Mouse (Mus musculus) urinary bladder, adult 2 months (tissue): ENCODE measurements around the gene Oat. TPM values are rescaled to one million over a fixed set of nuclear protein-coding genes. Genes with fewer than 3 reads are reported as not detected.

Source experiments
- DNase-seq: peaks from one replicate; pipeline ENCODE4 v3.0.0; 2022; ENCODE audit warnings: low spot score
- polyA plus RNA-seq: library from polyadenylated mRNA; depleted of rRNA; stranded (reverse); fragments of >200 nt; gene quantifications from 2 replicates; pipeline ENCODE4 v1.2.3, GENCODE M21; 2012; rRNA removed

Gene Oat
- 192 and 193 TPM in 2 replicates for polyA plus RNA-seq

DNA sequence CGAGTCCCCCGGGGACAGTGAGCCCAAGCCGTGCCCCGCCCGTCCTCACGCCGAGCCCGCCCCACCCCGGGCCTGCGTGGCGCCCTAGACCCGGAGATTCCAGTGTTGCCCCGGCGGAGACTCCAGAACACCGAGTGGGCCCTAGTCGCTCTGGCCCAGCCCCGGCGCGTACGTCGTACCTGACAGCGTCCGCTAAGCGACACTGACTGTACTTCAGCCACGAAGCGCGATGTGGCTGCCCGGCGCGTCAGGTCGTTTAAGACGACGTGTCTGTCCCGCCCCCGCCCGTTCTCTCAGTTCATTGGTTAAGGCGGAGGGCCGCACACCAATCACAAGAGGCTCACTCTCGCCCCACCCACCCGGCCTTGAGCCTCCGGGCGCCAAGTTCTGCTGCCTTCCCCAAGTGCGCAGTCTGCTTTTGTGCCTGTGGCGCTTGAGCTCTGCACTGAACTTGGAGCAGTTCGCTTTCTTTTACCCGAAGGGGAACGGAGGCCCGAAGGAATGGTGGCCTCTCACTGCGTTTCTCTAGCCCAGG, at the start of gene Oat:
Oat (minus strand) TSS at position 283 of the 535 bp plus-strand sequence.
- peak; percentile 85 for DNase-seq

DNA sequence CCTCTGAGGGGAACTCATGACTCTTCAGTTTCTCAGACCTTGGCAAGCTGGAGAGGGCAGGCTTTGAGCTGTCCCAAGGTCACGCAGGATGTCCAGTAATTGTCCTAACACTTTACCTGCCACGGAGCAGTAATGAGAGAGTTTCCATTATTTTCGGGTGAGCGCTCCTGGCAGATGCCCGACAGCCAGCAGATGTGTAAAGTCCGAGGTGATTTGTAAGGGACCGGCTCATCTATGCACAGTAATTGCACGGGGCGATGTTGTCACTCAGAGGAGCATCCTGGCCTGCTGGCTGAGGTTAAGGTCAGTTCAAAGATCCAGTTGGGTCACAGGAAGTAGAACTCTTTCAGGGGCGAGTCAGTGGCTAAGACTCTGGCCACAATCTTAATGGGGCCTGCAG, 48.0 kb upstream of the Oat start:
- no peak for DNase-seq

- DNase-seq = no peak
Measured at GRCm38 (mm10) chr7:132619975-132620918, 44.0 kb upstream of the Oat start.

GRCm38 (mm10) chr7:132619549-132619948, 43.4 kb upstream of the Oat start:
- DNase-seq = no peak

DNA sequence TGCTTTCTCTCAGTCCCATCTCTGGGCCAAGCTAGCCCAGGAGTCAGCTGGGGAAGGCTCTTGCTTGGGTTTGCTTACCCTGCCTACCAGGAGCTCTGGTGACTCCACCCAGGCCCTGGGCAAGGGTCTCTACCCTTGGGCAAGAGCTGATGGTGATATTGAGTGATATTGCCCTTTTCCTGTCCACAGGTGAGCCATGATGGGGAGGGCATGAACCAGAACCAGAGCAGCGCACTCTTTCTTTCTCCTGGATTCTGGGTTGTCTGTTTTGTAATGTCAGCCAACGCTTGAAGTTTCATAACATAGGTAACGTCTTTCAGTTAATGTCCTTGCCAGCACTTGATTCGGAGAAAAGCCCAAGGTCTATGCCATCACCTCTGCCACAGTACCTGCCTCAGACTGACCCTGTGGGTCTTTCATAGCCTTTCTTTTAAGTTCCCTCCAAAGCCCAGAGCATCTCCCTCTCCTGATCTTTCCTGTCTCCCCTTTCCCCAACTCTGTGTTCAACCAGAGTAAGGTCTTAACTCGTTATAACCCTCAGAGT, 40.9 kb upstream of the Oat start:
- no peak for DNase-seq

DNA sequence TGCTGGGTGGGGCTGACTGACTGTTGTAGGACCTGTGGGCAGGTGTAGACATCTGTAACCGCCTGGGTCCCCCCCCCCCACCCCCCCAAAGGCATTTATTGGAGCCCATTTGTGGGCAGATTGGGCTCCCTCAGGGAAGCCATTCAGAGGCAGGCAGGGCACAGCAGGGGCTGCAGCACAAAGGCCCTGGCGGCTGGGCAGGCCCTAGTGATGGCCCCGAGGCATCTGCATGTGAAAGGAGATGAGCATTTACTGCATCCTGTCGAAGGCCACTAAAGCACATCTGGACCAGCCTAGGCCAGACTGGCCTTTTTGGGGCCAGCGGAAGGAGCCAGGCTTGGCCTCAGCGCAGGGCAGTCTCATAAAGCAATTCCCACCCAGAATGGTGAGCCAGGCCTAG, 40.2 kb upstream of the Oat start:
- no peak for DNase-seq

DNA sequence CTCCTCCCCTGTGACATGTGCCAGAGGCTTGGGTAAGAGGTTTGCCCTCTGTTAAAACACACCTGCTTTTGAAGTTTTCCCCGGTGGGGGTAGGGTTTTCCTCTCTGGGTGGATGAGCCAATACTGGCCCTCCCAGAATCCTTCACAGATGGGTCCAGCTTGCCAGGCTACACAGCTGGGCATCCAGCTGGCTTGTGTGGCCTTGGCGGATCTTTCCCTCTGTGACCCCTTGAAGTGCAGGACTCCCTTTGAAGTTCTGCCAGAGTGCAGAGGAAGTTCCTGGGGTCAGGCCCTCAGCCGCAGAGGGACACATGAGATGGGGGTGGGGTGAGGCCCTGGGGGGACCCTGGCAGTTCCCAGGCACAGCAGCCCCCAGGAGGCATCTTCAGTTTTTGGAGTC, 39.1 kb upstream of the Oat start:
- DNase-seq = no peak

GRCm38 (mm10) chr7:132611530-132611929, 35.3 kb upstream of the Oat start:
- DNase-seq = no peak

GRCm38 (mm10) chr7:132610468-132611318, 34.5 kb upstream of the Oat start, which contains the start of gene Lhpp:
Gene Lhpp, plus strand, starts transcription at chr7:132610638.
- peak; percentile 66 for DNase-seq

DNA sequence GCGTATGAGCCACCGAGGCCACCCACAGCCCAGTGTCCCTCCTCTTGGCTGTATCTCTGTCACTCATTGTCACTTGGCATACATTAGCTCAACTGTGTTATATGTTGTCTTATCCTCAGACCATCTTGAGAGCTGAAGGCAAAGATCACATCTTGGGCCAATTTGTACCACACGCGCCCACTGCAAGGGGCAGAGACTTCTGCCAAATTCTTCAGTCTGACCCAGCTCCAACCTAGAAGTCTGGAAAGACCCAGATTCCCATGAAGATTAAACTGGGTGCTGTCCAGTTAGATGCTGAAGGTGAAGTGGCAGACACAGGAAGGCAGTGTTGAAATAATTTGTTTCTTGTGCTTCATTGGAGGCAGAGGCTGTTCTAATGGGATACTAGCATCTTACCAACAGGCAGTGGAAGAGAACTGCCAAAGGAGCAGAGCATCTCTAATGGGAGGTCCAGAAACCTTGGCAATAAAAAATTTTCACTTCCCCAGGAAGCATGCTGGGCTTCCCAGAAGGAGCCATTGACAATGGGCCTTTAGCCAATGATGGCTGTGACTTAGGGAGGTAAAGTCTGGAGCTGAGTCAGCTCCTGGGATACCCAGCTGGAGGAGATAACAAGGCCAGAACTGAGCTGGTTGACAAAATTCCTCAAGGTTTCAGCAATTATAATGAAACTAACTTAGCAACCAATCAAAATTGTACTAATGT, 32.3 kb upstream of the Oat start:
- DNase-seq = no peak

DNA sequence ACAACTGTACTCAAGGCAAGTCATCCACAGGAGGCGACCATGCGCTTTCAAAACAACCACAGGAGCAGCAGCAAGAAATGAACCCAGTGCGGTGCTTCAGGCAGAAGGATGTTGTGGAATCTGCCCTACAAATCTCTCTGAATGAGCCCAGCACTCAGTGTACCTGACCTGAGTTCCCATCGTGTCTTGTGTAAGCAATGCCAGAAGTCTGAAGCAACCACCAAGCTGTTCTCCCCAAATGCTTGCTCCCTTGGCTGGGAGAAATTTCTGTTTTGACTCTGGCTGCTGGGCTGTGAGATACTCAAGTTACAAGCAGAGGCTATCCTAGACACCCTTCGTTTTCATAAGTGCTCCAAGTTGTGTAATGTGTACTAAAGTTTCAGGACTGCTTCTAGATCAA, 29.5 kb upstream of the Oat start:
- DNase-seq = no peak

- no peak for DNase-seq
Measured at GRCm38 (mm10) chr7:132604720-132605119, 28.5 kb upstream of the Oat start.

GRCm38 (mm10) chr7:132600926-132601325, 24.7 kb upstream of the Oat start:
- DNase-seq = no peak

DNA sequence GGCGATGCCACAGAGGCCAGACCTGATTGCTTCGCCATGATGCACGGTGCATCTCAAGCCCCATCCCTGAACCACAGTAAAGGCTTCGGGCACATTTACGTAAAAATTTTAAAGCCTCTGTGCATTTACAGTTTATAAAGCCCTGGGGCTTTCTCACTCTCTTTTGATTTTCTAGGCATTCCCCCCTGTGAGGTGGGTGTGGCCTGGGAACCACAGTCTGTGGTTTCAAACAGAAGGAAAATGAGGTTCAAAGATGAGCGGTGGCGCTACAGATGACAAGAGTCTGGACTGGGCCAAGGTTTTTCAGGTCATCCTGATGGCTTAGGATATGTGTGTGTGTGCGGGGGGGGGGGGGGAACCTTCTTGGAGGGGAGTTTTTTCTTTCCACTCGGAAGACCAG, 23.8 kb upstream of the Oat start:
- no peak for DNase-seq

DNA sequence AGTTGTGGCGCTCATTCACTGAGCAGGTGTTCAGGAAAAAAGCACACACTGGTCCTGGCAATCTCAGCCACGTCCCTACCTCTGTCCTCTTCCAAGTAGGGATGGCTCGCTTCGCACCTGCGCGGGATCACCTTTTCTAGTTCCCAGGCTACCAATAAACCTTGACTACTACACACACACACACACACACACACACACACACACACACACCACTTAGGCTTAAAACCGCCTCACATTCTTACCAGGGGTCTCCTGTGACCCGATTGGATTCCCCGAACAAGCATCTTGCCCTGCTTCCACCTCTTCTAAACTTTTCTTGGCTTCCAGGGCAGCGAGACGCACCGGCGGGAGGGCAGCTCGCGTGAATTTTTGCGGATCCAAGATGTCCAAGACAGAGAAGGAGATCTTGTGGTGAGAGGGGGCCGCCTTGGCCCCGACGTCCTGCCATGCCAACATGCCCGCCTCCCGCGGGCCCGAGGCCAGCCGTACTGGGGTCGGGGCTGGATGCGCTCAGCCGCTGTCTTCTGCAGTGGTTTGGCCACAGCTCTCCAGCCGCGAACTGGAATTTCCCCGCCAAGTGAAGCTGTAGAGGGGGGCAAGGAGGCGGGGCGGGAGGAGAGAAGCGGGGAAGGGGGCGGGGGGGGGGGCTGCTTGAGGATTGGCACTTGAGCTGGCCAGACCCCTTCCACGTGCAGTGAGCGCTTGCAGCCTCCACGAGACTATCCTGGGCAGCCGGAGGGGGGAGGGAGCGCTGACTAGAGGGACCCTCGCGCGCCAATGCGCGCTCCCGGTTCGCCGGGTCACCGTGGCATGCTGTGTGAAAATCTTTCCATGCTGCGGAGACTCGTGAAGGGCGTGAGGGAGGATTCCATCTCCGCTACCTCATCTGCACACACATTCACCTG, 23.1 kb upstream of the Oat start, which contains the start of gene Nkx1-2:
Nkx1-2 (minus strand) TSS at position 567 of the 905 bp plus-strand sequence.
- no peak for DNase-seq

DNA sequence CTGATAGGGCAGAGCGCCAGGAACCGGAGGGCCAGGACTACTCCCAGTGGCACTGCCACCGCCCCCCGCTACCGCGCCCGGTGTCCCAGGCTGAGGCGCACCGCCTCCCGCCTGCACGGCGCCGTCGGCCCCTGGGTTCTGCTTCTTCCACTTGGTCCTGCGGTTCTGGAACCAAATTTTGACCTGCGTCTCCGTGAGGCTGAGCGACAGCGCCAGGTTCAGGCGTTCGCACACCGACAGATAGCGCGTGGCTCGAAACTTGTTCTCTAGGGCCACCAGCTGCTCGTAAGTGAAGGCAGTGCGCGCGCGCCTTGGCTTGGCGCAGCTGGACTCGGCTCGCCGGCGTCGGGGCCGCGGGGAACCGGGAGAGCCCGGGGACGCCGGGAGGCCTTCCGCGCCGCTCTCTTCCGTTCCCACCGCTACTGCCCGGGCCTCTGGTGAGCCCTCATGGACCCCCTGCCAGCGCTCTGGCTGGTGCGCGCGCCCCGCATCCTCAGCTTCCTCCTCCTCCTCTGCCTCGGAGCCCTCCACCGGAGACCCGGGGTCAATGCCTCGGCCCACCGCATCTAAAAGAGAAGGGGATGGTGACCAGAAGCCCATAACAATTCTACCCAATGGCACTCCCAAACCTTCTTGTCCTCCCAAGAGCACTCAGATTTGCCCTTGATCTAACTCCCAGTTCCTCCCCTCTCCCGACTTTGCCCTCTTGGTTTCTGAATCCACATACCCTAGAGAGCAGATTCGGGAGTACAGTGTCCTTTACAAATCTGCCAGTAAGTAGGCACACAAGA, 21.2 kb upstream of the Oat start:
- no peak for DNase-seq

DNA sequence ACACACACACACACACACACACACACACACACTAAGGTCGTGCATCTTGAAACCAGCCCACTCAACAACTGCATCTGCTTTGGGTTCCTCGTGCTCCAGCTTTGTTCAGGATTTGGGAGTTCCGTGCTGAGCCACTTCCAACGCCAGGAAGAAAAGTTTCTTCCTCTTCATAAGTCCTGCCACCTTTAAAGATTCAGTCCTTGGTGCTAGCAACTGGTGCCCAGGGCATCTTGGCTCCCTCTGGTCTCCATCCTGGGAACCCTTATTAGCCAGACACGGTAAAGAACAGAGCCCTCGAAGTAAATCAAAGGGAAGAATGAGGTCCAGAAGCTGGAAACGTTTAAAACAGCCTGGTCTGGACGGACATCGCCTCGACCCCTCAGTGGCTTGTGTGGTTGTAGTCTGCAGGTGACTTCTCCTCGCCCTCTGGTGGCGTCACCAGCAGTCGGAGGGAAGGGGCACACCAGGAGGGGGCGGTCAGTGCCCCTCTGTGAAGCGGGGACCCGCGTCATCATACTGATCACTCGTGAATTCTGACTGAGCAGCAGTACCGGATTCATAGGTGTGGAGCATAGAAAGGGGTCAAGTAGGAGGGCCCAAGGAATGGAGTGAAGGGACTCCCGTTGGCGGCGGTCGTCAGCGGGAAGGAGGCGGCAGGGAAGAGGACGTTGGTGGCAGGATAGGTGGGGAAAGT, 20.5 kb upstream of the Oat start:
- no peak for DNase-seq

GRCm38 (mm10) chr7:132595787-132596186, 19.6 kb upstream of the Oat start:
- DNase-seq = no peak

GRCm38 (mm10) chr7:132594325-132594724, 18.1 kb upstream of the Oat start:
- no peak for DNase-seq
